Mouse (Mus musculus): ENCODE results near the gene Rslcan18. TPM values are rescaled to one million over a fixed set of nuclear protein-coding genes. Genes with fewer than 3 reads are reported as not detected.
"Not testable (repeated sequence)": the region's sequence is repeated elsewhere in the genome, so short reads cannot be mapped to it uniquely, and the experiment has no call there.

Gene Rslcan18
- 0.24 and 0.31 TPM in 2 replicates for polyA plus RNA-seq (2014; fragmentation: Nextera tagmentation; extraction: Ambion mirVana)

- not testable (repeated sequence) for ATAC-seq (ENCODE audit: low read depth); DNase-seq (ENCODE audit: low spot score)
These were observed at the start of gene Rslcan18 for GRCm38 (mm10) chr13:67116163-67116562. Gene Rslcan18 (minus strand): TSS chr13:67116263.

GRCm38 (mm10) chr13:67128038-67128721 lies 12.1 kb upstream of the Rslcan18 start:
- ATAC-seq (ENCODE audit: low read depth) = peak; percentile 97
- Histone ChIP-seq H3K9ac (ENCODE audit: low read depth, low read length) (peak overlapping the region; percentile 71), H3K4me3 (ENCODE audit: low read depth, low read length) (peak overlapping the region; percentile 51), H3K36me3 (ENCODE audit: control insufficient read depth, insufficient read depth, low read length) (no peaks in the 10 kb centered on the region), H3K4me2 (ENCODE audit: low read depth, low read length) (peak overlapping the region; percentile 76), H3K9me3 (ENCODE audit: control insufficient read depth, low read length) (no peaks in the 10 kb centered on the region), H3K27me3 (replicated peaks; ENCODE audit: control insufficient read depth, insufficient read depth, low read length) (no peaks in the 10 kb centered on the region), H3K4me1 (ENCODE audit: control insufficient read depth, insufficient read depth, low read length) (no peaks in the 10 kb centered on the region; the same call in 1 of the 2 replicates), H3K27ac (replicated peaks; ENCODE audit: low read depth, low read length) (no peak overlapping the region)
- 2% methylated on average over 18 of the region's 18 CpGs for WGBS
- DNase-seq (ENCODE audit: low spot score) = peak; percentile 94

More at GRCm38 (mm10) chr13:67116163-67116562, at the start of gene Rslcan18:
- H3K4me1 ChIP-seq (ENCODE audit: control insufficient read depth, insufficient read depth, low read length); H3K27ac ChIP-seq (replicated peaks; ENCODE audit: low read depth, low read length); H3K4me3 ChIP-seq (ENCODE audit: low read depth, low read length); H3K9ac ChIP-seq (ENCODE audit: low read depth, low read length); H3K9me3 ChIP-seq (ENCODE audit: control insufficient read depth, low read length); H3K4me2 ChIP-seq (ENCODE audit: low read depth, low read length); H3K36me3 ChIP-seq (ENCODE audit: control insufficient read depth, insufficient read depth, low read length); H3K27me3 ChIP-seq (replicated peaks; ENCODE audit: control insufficient read depth, insufficient read depth, low read length): not testable (repeated sequence)
- 90% methylated on average over 8 of the region's 8 CpGs for WGBS

GRCm38 (mm10) chr13:67127507-67127906 lies 11.4 kb upstream of the Rslcan18 start:
- peak overlapping the region; percentile 76 for H3K4me2 ChIP-seq (ENCODE audit: low read depth, low read length)
- not testable (repeated sequence) for DNase-seq (ENCODE audit: low spot score); H3K9ac ChIP-seq (ENCODE audit: low read depth, low read length); ATAC-seq (ENCODE audit: low read depth); H3K4me3 ChIP-seq (ENCODE audit: low read depth, low read length); H3K36me3 ChIP-seq (ENCODE audit: control insufficient read depth, insufficient read depth, low read length); H3K27me3 ChIP-seq (replicated peaks; ENCODE audit: control insufficient read depth, insufficient read depth, low read length); H3K9me3 ChIP-seq (ENCODE audit: control insufficient read depth, low read length); H3K4me1 ChIP-seq (ENCODE audit: control insufficient read depth, insufficient read depth, low read length); H3K27ac ChIP-seq (replicated peaks; ENCODE audit: low read depth, low read length)
- WGBS = 73% methylated on average over 10 of the region's 10 CpGs

- no peaks in the 10 kb centered on the region; the same call in 1 of the 2 replicates for H3K4me1 ChIP-seq (ENCODE audit: control insufficient read depth, insufficient read depth, low read length)
- no peaks in the 10 kb centered on the region for H3K9me3 ChIP-seq (ENCODE audit: control insufficient read depth, low read length)
- no peak overlapping the region for H3K4me2 ChIP-seq (ENCODE audit: low read depth, low read length)
- no peak overlapping the region for H3K4me3 ChIP-seq (ENCODE audit: low read depth, low read length)
- H3K9ac ChIP-seq (ENCODE audit: low read depth, low read length) = no peak overlapping the region
- H3K27ac ChIP-seq (replicated peaks; ENCODE audit: low read depth, low read length) = no peak overlapping the region
- DNase-seq (ENCODE audit: low spot score) = no peak
- ATAC-seq (ENCODE audit: low read depth) = no peak
- H3K36me3 ChIP-seq (ENCODE audit: control insufficient read depth, insufficient read depth, low read length) = no peaks in the 10 kb centered on the region
- no peaks in the 10 kb centered on the region for H3K27me3 ChIP-seq (replicated peaks; ENCODE audit: control insufficient read depth, insufficient read depth, low read length)
- 87% methylated on average over 1 of the region's 1 CpGs for WGBS
These were observed 8.4 kb upstream of the Rslcan18 start for GRCm38 (mm10) chr13:67124460-67124859.

- H3K36me3 ChIP-seq (ENCODE audit: control insufficient read depth, insufficient read depth, low read length); H3K9me3 ChIP-seq (ENCODE audit: control insufficient read depth, low read length); H3K4me2 ChIP-seq (ENCODE audit: low read depth, low read length); ATAC-seq (ENCODE audit: low read depth); H3K4me3 ChIP-seq (ENCODE audit: low read depth, low read length); H3K4me1 ChIP-seq (ENCODE audit: control insufficient read depth, insufficient read depth, low read length); H3K9ac ChIP-seq (ENCODE audit: low read depth, low read length); H3K27ac ChIP-seq (replicated peaks; ENCODE audit: low read depth, low read length); DNase-seq (ENCODE audit: low spot score); H3K27me3 ChIP-seq (replicated peaks; ENCODE audit: control insufficient read depth, insufficient read depth, low read length): not testable (repeated sequence)
These were observed 5.3 kb upstream of the Rslcan18 start, which contains the start of gene Zfp759 for GRCm38 (mm10) chr13:67121360-67121759. Gene Zfp759 (plus strand): TSS chr13:67121660.

- Histone ChIP-seq H3K4me3 (ENCODE audit: low read depth, low read length) (no peak overlapping the region), H3K9ac (ENCODE audit: low read depth, low read length) (no peak overlapping the region), H3K4me1 (ENCODE audit: control insufficient read depth, insufficient read depth, low read length) (no peaks in the 10 kb centered on the region), H3K4me2 (ENCODE audit: low read depth, low read length) (no peak overlapping the region), H3K27me3 (replicated peaks; ENCODE audit: control insufficient read depth, insufficient read depth, low read length) (no peaks in the 10 kb centered on the region), H3K9me3 (ENCODE audit: control insufficient read depth, low read length) (no peaks in the 10 kb centered on the region), H3K36me3 (ENCODE audit: control insufficient read depth, insufficient read depth, low read length) (no peaks in the 10 kb centered on the region), H3K27ac (replicated peaks; ENCODE audit: low read depth, low read length) (no peak overlapping the region)
- WGBS = 95% methylated on average over 2 of the region's 2 CpGs
- no peak for DNase-seq (ENCODE audit: low spot score)
- no peak for ATAC-seq (ENCODE audit: low read depth)
These were observed 2.8 kb downstream of the Rslcan18 start for GRCm38 (mm10) chr13:67113287-67113686.

GRCm38 (mm10) chr13:67112096-67112495 lies 4.0 kb downstream of the Rslcan18 start:
- H3K4me2 ChIP-seq (ENCODE audit: low read depth, low read length) = no peak overlapping the region
- H3K36me3 ChIP-seq (ENCODE audit: control insufficient read depth, insufficient read depth, low read length) = no peaks in the 10 kb centered on the region
- DNase-seq (ENCODE audit: low spot score) = no peak
- H3K4me3 ChIP-seq (ENCODE audit: low read depth, low read length) = no peak overlapping the region
- peaks cover 4% of the 10 kb centered on the region; the same call in 1 of the 2 replicates for H3K4me1 ChIP-seq (ENCODE audit: control insufficient read depth, insufficient read depth, low read length)
- no peak overlapping the region for H3K9ac ChIP-seq (ENCODE audit: low read depth, low read length)
- no peak overlapping the region for H3K27ac ChIP-seq (replicated peaks; ENCODE audit: low read depth, low read length)
- no peaks in the 10 kb centered on the region for H3K9me3 ChIP-seq (ENCODE audit: control insufficient read depth, low read length)
- no peak for ATAC-seq (ENCODE audit: low read depth)
- no peaks in the 10 kb centered on the region for H3K27me3 ChIP-seq (replicated peaks; ENCODE audit: control insufficient read depth, insufficient read depth, low read length)
- 81% methylated on average over 12 of the region's 12 CpGs for WGBS

GRCm38 (mm10) chr13:67108821-67109206 lies 7.2 kb downstream of the Rslcan18 start:
- WGBS = 3% methylated on average over 9 of the region's 9 CpGs
- Histone ChIP-seq H3K9me3 (ENCODE audit: control insufficient read depth, low read length) (peaks cover 18% of the 10 kb centered on the region; the same call in 1 of the 2 replicates), H3K4me2 (ENCODE audit: low read depth, low read length) (peak overlapping the region; percentile 54), H3K27ac (replicated peaks; ENCODE audit: low read depth, low read length) (no peak overlapping the region), H3K4me3 (ENCODE audit: low read depth, low read length) (peak overlapping the region; percentile 56), H3K9ac (ENCODE audit: low read depth, low read length) (peak overlapping the region; percentile 71; the same call in 1 of the 2 replicates), H3K27me3 (replicated peaks; ENCODE audit: control insufficient read depth, insufficient read depth, low read length) (no peaks in the 10 kb centered on the region), H3K4me1 (ENCODE audit: control insufficient read depth, insufficient read depth, low read length) (peaks cover 4% of the 10 kb centered on the region; the same call in 1 of the 2 replicates), H3K36me3 (ENCODE audit: control insufficient read depth, insufficient read depth, low read length) (peaks cover 9% of the 10 kb centered on the region; the same call in 1 of the 2 replicates)
- DNase-seq (ENCODE audit: low spot score) (peak; percentile 85), ATAC-seq (ENCODE audit: low read depth) (peak; percentile 67)
